Mouse (Mus musculus): ENCODE data around the gene Cmtm2b.

Gene Cmtm2b

DNA sequence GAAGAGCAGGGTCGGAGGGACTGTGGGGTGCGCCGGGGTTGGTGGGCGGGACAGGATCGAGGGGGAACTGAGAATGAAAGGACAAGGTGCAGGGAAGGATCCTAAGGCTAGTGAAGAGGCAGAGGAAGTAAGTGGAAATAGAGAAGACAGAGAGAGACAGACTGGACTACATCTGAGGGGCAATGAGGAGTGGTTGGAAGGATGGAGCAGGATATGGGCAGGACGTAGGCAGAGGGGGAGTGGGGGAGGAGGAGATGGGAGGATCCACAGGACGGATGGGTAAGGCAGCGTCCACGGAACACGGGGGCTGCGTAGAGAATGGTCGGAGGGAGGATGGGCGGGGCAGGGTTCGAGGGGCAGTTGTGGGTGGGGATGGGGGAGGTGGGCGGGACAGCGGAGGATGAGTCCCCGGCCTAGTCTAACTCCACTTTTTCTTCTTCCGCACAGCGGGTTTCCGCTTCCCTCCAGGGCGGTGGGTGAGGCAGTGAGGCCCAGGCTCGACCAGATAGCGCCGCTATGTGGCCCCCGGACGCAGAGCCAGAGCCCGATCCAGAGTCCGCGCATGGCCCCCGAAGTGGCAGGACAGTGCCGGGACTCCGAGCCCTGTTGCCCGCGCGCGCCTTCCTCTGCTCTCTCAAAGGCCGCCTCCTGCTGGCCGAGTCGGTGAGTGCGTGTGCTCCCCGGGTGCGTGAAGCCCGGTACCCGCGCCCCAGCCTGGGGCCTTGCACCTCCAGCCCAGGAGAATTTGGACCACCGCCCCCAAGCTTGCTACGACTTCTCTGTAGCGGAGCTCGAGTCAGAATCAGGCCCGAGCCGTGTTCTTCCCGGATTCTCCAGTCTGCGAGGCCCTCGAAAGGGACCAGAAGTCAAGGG lies 18.4 kb downstream of the Cmtm2b start:
- POLR2A ChIA-PET: interaction anchor here in 3 of 4 experiments (0.5 to 1.8 kb wide), 8 partner anchors 8 to 93 kb away, joined by 3 to 7 read pairs (median 3); no protein-coding TSS in a partner anchor
- CTCF ChIA-PET: interaction anchor here in 3 of 4 experiments (0.6 to 1.2 kb wide), 8 partner anchors 12 to 262 kb away, joined by 3 to 6 read pairs (median 4); no protein-coding TSS in a partner anchor

DNA sequence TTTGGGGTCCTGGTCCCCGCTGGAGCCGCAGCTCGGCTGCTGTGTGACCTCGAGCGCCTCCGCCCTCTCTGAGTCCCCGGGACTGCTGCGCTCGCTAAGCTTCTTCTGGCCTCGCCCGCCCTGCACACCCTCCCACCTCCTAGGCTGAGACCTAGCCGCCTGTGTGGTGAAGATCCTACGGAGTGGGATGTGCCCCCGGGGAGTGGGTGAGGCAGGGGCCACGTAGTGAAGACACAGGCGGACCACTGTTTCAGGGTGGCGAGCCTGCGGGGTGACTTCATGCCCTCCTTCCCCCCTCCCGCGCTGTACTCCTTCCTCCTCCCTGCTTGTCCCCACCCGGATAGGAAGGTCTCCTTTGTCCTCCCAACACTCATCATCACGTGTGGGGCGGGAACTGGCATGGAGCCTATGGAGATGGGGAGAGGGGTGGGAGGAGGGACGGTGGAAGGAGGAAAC lies 19.1 kb downstream of the Cmtm2b start:
- CTCF ChIA-PET: interaction anchor here in 3 of 4 experiments (0.6 to 1.2 kb wide), 6 partner anchors 12 to 261 kb away, joined by 3 to 4 read pairs (median 3); no protein-coding TSS in a partner anchor
- POLR2A ChIA-PET: interaction anchor here in 3 of 4 experiments (0.5 to 1.8 kb wide), 8 partner anchors 9 to 92 kb away, joined by 3 to 7 read pairs (median 3); no protein-coding TSS in a partner anchor

DNA sequence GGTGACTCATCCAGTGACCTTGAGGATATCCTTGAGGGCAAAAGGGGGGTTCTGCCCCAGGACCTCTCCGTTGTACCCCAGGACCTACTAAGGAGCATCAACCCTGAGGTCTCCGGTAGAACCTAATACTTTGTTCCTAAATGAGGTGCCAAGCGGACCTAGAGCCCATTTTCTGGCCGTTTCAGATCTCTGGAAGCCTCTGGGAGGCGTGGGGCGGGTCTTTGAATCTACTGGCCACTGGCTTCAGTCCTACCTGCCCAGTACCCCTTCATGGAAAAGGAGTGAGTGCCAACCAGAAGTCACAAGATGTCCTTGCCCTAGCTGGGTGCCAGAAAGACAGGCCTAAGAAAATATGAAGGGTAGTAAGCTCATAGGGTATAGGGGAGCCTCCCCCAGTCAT lies 19.6 kb downstream of the Cmtm2b start:
- ChIA-PET POLR2A (interaction anchor here in 3 of 4 experiments (0.6 to 2.6 kb wide), 7 partner anchors 13 to 101 kb away, joined by 3 to 9 read pairs (median 4); partner anchors contain the start of genes Cklf (in 1 of the 3) and Dync1li2 (in 1 of the 3)), CTCF (interaction anchor here in 2 of 4 experiments (0.7 to 3.5 kb wide), 5 partner anchors 17 to 260 kb away, joined by 4 to 40 read pairs (median 4); no protein-coding TSS in a partner anchor)

DNA sequence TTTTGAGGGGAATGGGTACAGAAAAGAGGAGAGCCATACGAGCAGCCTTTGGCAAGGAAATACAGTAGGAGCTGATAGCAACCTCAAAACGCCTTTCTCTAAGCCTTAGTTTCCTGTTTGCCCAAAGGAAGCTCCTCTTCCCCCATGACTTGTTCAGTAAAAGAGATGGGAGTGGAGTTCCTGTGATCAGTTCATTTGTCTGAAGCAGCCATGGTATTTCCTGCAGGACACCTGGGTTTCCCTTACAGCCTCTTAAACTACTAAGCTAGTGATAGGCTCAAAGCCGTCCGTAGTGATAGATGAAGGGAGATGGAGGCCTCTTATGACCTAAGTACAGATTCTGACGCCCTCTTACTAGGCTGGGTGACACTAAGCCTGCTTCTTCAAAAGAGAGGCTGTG lies 20.4 kb downstream of the Cmtm2b start:
- ChIA-PET CTCF (interaction anchor here in 2 of 4 experiments (0.7 to 3.5 kb wide), 12 partner anchors 13 to 260 kb away, joined by 3 to 40 read pairs (median 4); partner anchors contain the start of genes Cklf (in 1 of the 2) and Dync1li2 (in 1 of the 2)), POLR2A (interaction anchor here in 3 of 4 experiments (0.6 to 2.6 kb wide), 8 partner anchors 12 to 100 kb away, joined by 3 to 9 read pairs (median 4); partner anchors contain the start of genes Cklf (in 1 of the 3) and Dync1li2 (in 1 of the 3))

DNA sequence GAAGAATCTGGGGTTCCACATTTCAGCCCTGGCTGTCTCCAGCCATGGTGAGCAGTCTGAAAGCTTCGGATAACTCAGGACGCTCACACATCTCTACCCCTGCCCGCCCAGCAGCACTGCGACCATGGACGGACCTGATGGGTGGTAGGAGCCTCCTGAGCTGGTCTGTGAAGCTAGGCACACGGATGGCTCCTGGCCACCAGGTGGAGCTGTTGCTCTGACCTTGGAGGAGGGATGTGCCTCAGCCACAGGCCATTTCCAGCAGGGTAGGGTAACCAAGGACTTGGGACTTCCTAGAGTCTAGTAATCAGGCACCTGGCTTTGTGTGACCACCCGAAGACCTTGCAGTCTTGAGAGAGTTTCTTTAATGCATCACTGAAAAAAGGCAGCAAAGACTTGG lies 21.9 kb downstream of the Cmtm2b start:
- POLR2A ChIA-PET: interaction anchor here (0.7 to 2.6 kb wide), 15 partner anchors 9 to 251 kb away, joined by 3 to 11 read pairs (median 3); partner anchors contain the start of genes Dync1li2 (in 2 of the 4) and Cklf (in 1 of the 4)
- CTCF ChIA-PET: interaction anchor here (0.5 to 3.5 kb wide), 77 partner anchors 8 to 280 kb away, joined by 3 to 40 read pairs (median 4); partner anchors contain the start of genes Dync1li2 (in 2 of the 4), Cdh16 (in 1 of the 4), Cklf (in 1 of the 4) and Cmtm4 (in 1 of the 4)

DNA sequence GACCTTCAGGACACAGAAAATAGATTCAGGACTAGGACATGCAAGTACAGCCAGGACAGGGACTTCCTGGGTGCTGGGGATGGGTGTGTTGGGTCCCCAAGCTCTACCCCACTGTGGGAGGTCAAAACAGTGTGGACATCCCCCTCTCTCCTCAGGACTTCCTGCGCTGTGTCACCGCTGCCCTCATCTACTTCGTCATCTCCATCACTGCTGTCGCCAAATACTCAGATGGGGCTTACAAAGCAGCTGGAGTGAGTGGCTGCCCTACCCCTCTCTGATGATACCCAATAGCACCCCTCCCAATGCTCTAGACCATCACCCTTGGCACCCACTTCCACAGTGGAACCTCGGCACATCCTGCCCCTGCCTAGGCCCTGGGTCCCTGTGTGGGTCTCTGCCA lies 22.6 kb downstream of the Cmtm2b start:
- ChIA-PET CTCF (interaction anchor here (0.6 to 3.5 kb wide), 53 partner anchors 8 to 258 kb away, joined by 3 to 40 read pairs (median 5); partner anchors contain the start of genes Dync1li2 (in 2 of the 4), Cklf (in 1 of the 4) and Cmtm4 (in 1 of the 4)), POLR2A (interaction anchor here in 3 of 4 experiments (0.5 to 1.8 kb wide), 16 partner anchors 8 to 250 kb away, joined by 3 to 11 read pairs (median 4); partner anchors contain the start of gene Dync1li2 (in 2 of the 3))

DNA sequence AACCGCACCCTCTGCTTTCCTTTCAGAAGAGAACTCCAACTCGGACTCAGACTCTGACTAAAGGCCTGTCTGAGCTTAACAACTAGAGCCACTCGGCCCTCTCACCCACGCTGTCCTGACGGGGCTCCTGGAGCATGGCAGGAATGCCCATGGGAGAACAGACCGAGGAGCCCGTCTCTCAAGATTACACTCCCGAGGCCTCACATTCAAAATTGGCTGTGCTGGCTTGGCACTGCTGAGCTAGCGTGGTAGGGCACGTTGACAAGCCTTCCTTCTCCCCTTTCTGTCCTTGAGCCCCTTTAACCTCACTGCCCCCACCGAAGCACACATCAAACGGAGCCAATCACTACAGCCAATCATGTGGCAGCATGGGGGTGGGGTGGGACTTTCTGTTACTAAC lies 24.7 kb downstream of the Cmtm2b start:
- ChIA-PET CTCF (interaction anchor here in 2 of 4 experiments (0.7 to 0.8 kb wide), 2 partner anchors 30 to 50 kb away, joined by 3 read pairs; no protein-coding TSS in a partner anchor), POLR2A (interaction anchor here in 1 of 4 experiments (1.4 to 2.7 kb wide), 4 partner anchors 12 to 37 kb away, joined by 3 to 6 read pairs (median 4); no protein-coding TSS in a partner anchor)

DNA sequence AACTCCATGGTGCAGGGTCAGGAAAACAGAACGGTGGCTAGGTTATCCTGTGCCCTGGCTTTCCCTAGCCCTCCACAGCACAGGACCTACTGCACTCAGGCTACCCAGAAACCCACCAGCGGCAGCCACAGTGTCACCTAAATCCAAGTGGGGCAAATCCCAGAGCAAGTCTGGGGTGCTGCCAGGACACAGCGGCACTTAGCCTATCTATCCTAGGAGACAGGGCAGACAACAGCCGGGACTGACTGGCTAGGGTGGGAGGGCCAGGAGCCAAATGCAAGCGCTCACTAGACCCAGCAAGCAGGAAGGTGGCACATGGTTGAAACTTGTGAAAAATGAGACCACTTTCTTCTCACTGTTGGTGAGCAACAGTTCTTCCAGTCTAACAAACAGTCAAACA lies 26.9 kb downstream of the Cmtm2b start:
- CTCF ChIA-PET: no interaction called here
- POLR2A ChIA-PET: interaction anchor here in 1 of 4 experiments (0.6 kb wide), 1 partner anchor 47 kb away, joined by 3 read pairs; no protein-coding TSS in a partner anchor

DNA sequence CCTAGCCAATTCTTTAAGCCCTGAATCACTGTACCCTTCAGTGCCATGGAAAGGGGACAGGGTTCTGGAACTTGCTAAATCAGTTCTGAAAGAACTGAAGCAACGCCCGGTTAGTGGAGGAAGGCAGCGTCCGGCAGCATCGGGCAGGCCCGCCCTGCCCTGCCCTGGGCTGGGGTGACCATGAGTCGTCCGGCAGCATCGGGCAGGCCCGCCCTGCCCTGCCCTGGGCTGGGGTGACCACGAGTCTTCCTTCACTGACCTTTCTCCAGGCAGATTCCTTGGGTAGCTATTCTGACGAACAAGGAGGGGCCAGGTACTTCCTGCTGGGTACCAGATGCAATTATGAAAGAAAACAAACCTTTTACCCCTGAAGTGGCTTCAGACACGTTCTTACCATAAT lies 28.0 kb downstream of the Cmtm2b start:
- POLR2A ChIA-PET: interaction anchor here in 1 of 4 experiments (1.2 kb wide), 1 partner anchor 58 kb away, joined by 3 read pairs; no protein-coding TSS in a partner anchor
- CTCF ChIA-PET: no interaction called here

DNA sequence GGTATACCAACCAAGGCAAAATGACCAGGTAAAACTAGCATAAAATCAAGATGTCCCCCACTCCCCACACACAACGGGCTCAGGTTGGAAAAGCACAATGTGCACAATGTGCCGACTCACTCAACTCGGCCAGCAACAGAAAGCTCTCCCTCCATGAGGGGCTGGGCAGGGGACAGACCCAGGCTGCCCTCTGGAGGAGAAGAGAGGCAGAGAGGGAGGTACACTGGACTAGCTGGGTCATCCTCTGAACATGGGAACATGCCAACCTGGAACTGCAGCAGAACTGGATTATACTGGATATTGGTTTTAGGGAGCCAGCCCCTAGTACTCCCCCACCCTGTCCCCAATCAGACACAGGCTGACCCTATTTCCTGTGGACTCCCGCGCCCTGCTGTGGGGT lies 31.2 kb downstream of the Cmtm2b start:
- POLR2A ChIA-PET: interaction anchor here in 2 of 4 experiments (1.0 to 2.4 kb wide), 7 partner anchors 9 to 89 kb away, joined by 3 to 12 read pairs (median 4); no protein-coding TSS in a partner anchor
- CTCF ChIA-PET: interaction anchor here in 3 of 4 experiments (0.5 to 2.1 kb wide), 5 partner anchors 9 to 283 kb away, joined by 3 to 14 read pairs (median 10); no protein-coding TSS in a partner anchor

DNA sequence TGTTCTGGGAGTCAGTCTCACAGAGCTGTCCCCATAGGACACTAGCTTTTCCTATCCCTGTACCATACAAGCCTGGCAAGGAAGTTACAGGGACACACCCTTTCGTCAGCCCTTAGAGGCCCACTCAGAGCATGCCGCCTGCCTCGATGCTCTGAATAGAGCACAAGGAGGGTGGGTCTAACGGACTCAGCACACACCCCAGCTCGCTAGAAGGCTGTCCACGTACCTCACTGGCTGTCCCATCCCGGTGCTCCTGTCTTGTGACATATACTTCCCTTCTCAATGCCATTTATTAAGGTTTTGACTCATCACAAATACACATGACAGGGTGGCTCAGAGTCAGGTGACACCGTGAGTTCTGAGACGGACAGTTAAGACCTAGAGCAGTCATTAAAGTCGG lies 32.5 kb downstream of the Cmtm2b start:
- ChIA-PET CTCF (interaction anchor here in 2 of 4 experiments (0.7 to 2.1 kb wide), 3 partner anchors 10 to 81 kb away, joined by 3 to 10 read pairs (median 3); no protein-coding TSS in a partner anchor), POLR2A (interaction anchor here in 2 of 4 experiments (0.5 to 2.4 kb wide), 12 partner anchors 11 to 237 kb away, joined by 3 to 12 read pairs (median 4); partner anchors contain the start of gene Pdp2 (in 1 of the 2))

DNA sequence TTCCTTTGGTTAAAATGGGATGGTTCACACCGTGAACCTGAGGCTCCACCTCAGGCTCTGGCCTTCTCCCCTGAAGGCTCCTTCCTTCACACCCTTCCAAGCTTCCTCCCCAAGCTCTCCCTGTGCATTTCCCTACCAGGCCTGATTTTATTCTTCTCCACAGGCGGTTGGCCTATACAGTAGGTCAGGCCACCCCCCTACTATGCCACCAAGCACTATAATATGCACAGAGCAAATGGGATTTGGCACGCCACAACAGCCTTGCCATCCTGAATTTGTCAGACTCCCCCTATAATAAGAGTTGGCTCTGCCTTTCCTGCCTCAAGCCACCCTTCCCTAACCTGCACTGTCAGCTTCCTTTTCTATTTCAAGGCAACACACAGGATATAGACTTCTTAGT lies 36.6 kb downstream of the Cmtm2b start:
- POLR2A ChIA-PET: interaction anchor here in 2 of 4 experiments (0.7 to 1.9 kb wide), 3 partner anchors 11 to 38 kb away, joined by 3 to 6 read pairs (median 4); no protein-coding TSS in a partner anchor
- CTCF ChIA-PET: interaction anchor here in 3 of 4 experiments (0.5 to 1.4 kb wide), 5 partner anchors 11 to 40 kb away, joined by 3 to 5 read pairs (median 4); no protein-coding TSS in a partner anchor

DNA sequence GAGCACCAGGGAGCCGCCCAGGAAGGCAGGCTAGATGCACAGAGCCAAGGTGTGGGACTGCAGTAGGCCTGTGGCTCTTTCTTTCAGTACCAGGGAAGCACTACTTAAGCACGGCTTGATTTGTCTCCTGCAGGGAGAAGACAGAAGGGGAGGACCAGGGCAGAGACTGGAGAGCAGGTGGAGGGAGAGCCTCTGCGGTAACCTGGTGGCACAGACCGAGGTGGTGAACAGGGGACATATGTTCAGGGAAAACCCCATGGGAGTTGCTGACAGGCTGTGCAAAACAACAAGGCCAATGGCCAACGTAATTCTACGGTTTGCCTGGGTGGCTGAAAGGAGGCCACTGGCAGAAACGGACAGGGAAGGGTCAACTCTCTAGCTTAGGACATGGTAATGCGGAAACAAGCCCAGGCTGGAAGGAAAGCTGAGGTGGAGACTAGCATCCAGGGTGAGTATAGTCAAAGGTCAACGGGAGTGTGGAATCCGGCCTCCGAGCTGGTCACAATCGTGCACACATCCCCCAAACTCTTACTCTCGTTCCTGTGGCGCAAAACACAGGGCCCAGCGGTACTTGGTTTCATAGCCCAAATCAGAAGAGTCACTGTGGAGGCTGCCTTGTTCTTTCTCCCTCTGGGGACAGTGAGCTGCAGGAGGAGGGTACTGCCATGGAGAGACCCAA lies 37.9 kb downstream of the Cmtm2b start:
- ChIA-PET POLR2A (interaction anchor here in 2 of 4 experiments (0.9 to 3.0 kb wide), 10 partner anchors 10 to 99 kb away, joined by 3 to 7 read pairs (median 4); no protein-coding TSS in a partner anchor), CTCF (interaction anchor here in 2 of 4 experiments (0.5 to 1.8 kb wide), 8 partner anchors 9 to 153 kb away, joined by 3 to 13 read pairs (median 4); no protein-coding TSS in a partner anchor)

DNA sequence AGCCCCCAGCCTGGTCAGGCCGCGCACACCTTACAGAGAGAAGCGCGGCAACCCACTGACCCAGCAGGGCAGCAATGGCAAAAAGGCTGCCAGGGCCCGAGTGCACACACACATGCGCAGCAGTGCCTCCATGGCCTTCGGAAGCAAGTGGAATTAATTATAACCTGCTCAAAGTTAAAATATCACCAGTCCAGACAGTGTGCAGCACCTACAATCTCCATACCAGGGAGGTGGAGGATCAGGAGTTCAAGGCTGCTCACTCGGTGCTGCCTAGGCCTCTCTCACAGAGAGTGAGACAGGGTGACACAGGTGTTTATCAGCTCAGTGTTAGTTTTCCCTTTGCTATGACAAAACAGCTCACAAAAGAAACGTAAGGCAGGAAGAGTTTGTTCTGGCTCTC lies 43.7 kb downstream of the Cmtm2b start:
- ChIA-PET CTCF (no interaction called here), POLR2A (interaction anchor here in 1 of 4 experiments (3.1 kb wide), 1 partner anchor 11 kb away, joined by 9 read pairs; no protein-coding TSS in a partner anchor)

DNA sequence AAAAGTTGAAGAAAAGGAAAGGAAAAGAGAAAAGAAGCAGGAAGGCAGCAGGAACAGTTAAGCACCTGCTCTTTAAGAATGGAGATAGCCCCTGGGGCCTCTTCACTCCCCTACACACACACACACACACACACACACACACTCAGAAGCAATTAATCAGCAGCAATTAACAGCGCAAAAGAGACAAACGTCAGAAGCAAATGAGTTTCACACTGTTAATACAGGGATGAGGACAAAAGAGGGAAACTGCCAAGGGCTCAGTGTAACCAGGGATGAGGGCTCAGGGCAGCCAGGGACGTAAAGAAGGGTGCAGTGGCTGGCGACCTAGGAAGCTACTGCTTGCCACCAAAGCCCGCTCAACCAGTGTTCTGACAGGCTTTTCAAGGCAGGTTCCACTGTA lies 45.4 kb downstream of the Cmtm2b start:
- ChIA-PET POLR2A (interaction anchor here in 1 of 4 experiments (0.6 to 3.1 kb wide), 3 partner anchors 7 to 13 kb away, joined by 3 to 9 read pairs (median 5); no protein-coding TSS in a partner anchor), CTCF (interaction anchor here in 1 of 4 experiments (0.8 kb wide), 1 partner anchor 23 kb away, joined by 3 read pairs; no protein-coding TSS in a partner anchor)

DNA sequence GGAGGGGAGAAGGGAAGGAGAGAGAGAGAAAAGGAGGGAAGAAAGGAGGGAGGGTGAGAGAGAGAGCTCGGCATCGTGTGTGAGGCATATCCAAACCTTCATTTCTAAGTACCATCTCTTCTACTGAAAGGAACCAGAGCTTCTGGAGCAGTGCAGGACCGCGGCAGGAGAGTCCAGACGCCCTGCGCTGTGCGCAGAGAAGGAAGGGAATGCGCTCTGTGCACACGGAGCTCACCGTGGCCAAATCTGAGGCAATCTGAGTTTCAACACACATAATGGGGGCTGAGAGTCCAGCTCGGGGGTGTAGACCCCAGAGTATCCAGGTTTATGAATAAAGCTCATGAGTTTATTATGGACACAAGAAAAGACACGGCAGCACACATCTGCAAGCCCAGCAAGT lies 47.6 kb downstream of the Cmtm2b start:
- ChIA-PET CTCF (interaction anchor here in 2 of 4 experiments (0.7 to 2.1 kb wide), 4 partner anchors 9 to 26 kb away, joined by 3 to 10 read pairs (median 4); no protein-coding TSS in a partner anchor), POLR2A (interaction anchor here in 1 of 4 experiments (0.9 to 1.8 kb wide), 2 partner anchors 9 to 11 kb away, joined by 3 to 4 read pairs; no protein-coding TSS in a partner anchor)

DNA sequence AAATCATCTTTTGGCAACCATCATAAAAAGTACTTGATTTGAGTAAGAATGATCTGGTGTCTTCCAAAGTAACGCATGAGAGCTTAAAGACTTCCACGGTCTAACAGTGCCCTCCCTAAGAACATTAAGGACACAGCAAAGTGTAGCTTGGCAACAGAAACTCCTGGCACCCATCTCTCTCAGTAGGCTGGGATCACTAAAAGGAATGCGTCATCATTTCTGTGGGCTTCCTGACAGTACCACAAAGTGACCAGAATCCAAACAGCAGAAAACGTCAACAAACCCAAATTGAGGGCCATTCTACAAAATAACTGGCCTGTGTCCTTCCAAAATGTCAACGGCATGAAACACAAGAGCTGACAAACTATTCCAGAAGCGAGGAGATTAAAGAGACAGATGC lies 48.0 kb downstream of the Cmtm2b start:
- ChIA-PET POLR2A (interaction anchor here in 1 of 4 experiments (0.9 to 1.8 kb wide), 2 partner anchors 10 to 11 kb away, joined by 3 to 4 read pairs; no protein-coding TSS in a partner anchor), CTCF (interaction anchor here in 1 of 4 experiments (1.3 to 2.1 kb wide), 3 partner anchors 9 to 26 kb away, joined by 3 to 10 read pairs (median 4); no protein-coding TSS in a partner anchor)
